Mouse (Mus musculus): ENCODE data around the gene Mrpl21. TPM values are rescaled to one million over a fixed set of nuclear protein-coding genes. Genes with fewer than 3 reads are reported as not detected.
A peak's percentile ranks its signal among the peaks of the same experiment; 100 is the strongest.

Gene Mrpl21
- polyA plus RNA-seq, 1 experiment from 2014 or later: 134 TPM

GRCm38 (mm10) chr19:3324931-3325711, 42.4 kb downstream of the Mrpl21 start:
- Histone ChIP-seq H3K9me3 (ENCODE audit: control insufficient read depth, low read depth, low read length) (no peaks in the 10 kb centered on the region), H3K4me1 (ENCODE audit: control insufficient read depth, insufficient read depth, low read length) (peaks cover 30% of the 10 kb centered on the region; the same call in 1 of the 2 replicates), H3K4me3 (ENCODE audit: low read depth, low read length) (peak overlapping the region; percentile 52), H3K36me3 (ENCODE audit: control insufficient read depth, insufficient read depth, low read length) (no peaks in the 10 kb centered on the region), H3K9ac (replicated peaks; ENCODE audit: low read depth, low read length) (peak overlapping the region; percentile 38), H3K4me2 (replicated peaks; ENCODE audit: low read depth, low read length) (peak overlapping the region; percentile 98), H3K27ac (ENCODE audit: low read length) (peak overlapping the region; percentile 93), H3K27me3 (ENCODE audit: control insufficient read depth, insufficient read depth, low read length) (no peaks in the 10 kb centered on the region)
- peak; percentile 67 for ATAC-seq (ENCODE audit: insufficient number of reproducible peaks, insufficient read depth, low FRiP score, low read depth)
- WGBS: under 1% methylated on average over 59 of the region's 59 CpGs

DNA sequence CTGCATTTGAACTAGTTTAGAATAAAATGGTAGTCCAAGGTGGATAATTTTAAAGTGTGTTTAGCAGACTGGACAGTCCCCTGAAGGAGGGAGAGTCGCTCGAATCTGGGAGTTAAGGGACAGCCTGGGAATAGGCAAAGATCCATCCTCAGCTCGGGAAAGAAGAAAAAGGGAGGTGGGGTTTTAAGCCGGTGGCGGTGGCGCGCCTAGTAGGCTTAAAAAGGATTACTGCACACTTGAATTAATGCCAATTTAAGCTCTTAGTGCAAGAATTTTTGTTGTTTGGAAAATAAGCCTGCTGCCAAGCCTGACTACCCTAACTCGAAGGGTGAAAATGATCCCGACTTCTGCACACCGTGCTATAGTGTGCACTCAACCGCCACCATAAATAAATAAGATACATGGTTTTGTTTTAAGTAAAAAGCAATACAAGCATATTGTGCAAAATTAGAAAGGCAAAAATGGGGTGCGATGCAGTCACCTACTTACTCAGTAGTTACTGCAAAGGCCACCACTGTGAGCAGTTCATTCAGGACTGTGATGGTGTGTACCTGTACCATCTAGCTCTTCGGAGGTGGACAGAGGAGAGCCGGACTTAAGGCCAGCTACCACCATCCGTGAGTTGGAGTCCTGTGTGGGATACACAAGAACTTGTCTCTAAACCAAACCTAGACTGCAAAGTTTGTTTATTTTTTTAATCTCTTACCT, 43.2 kb downstream of the Mrpl21 start:
- Histone ChIP-seq H3K4me3 (ENCODE audit: low read depth, low read length) (peak overlapping the region; percentile 52), H3K9me3 (ENCODE audit: control insufficient read depth, low read depth, low read length) (no peaks in the 10 kb centered on the region), H3K4me1 (ENCODE audit: control insufficient read depth, insufficient read depth, low read length) (peaks cover 30% of the 10 kb centered on the region; the same call in 1 of the 2 replicates), H3K27me3 (ENCODE audit: control insufficient read depth, insufficient read depth, low read length) (no peaks in the 10 kb centered on the region), H3K27ac (ENCODE audit: low read length) (peak overlapping the region; percentile 93), H3K9ac (replicated peaks; ENCODE audit: low read depth, low read length) (no peak overlapping the region), H3K4me2 (replicated peaks; ENCODE audit: low read depth, low read length) (peak overlapping the region; percentile 98), H3K36me3 (ENCODE audit: control insufficient read depth, insufficient read depth, low read length) (no peaks in the 10 kb centered on the region)
- ATAC-seq (ENCODE audit: insufficient number of reproducible peaks, insufficient read depth, low FRiP score, low read depth): no peak
- WGBS: 24% methylated on average over 15 of the region's 15 CpGs

DNA sequence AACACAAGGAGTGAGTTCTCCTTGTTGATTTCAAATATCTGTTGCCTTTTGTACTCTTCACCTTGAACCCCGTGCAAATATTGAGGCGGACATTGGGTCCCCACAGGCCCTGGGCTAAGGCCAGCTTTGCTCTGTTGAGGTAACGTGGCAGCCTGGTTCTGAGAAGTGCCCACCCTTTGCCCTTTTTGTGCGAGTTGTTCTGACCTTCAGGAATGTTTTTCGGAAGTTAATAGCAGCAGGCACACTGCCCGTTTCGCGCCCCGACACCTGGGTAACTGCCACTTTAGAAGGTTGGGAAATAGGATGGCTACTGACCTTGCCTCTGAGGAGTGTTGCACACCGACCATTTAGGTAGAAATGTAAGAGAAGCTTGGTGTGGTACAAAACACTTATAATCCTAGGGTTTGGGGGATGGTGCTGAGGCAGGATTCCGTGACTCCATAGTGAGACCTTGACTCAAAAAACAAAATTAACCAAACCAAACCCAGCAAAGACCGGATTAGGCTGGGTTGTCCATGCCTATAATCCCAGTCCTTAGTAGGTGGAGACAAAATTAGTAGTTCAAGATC, 43.9 kb downstream of the Mrpl21 start:
- peaks cover 28% of the 10 kb centered on the region; the same call in 1 of the 2 replicates for H3K4me1 ChIP-seq (ENCODE audit: control insufficient read depth, insufficient read depth, low read length)
- H3K4me2 ChIP-seq (replicated peaks; ENCODE audit: low read depth, low read length): no peak overlapping the region
- no peak for ATAC-seq (ENCODE audit: insufficient number of reproducible peaks, insufficient read depth, low FRiP score, low read depth)
- H3K4me3 ChIP-seq (ENCODE audit: low read depth, low read length): no peak overlapping the region
- no peaks in the 10 kb centered on the region for H3K9me3 ChIP-seq (ENCODE audit: control insufficient read depth, low read depth, low read length)
- 77% methylated on average over 12 of the region's 12 CpGs for WGBS
- no peak overlapping the region for H3K9ac ChIP-seq (replicated peaks; ENCODE audit: low read depth, low read length)
- H3K27ac ChIP-seq (ENCODE audit: low read length): no peak overlapping the region
- H3K27me3 ChIP-seq (ENCODE audit: control insufficient read depth, insufficient read depth, low read length): no peaks in the 10 kb centered on the region
- H3K36me3 ChIP-seq (ENCODE audit: control insufficient read depth, insufficient read depth, low read length): no peaks in the 10 kb centered on the region

DNA sequence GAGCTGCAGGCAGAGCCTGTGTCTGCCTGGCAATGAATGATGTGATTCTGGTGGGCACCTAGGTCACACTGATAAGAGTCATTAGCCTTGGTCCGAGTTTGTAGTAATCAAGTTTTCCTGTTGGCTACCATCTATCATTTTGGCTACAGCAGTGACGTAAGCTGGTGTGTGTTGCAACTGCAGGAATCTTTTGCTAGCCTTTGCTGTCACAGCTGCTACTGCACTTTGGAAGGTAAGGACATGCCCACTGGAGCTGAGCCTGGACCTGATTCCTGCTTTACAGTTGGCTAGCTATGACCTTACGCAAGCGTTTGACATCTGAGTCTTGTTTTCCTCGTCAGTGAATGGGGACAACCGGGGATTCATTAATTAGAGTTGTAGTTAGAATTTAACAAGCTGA, 50.5 kb downstream of the Mrpl21 start:
- Histone ChIP-seq H3K27ac (ENCODE audit: low read length) (no peak overlapping the region), H3K4me2 (replicated peaks; ENCODE audit: low read depth, low read length) (no peak overlapping the region), H3K9me3 (ENCODE audit: control insufficient read depth, low read depth, low read length) (no peaks in the 10 kb centered on the region), H3K36me3 (ENCODE audit: control insufficient read depth, insufficient read depth, low read length) (no peaks in the 10 kb centered on the region), H3K4me1 (ENCODE audit: control insufficient read depth, insufficient read depth, low read length) (no peaks in the 10 kb centered on the region), H3K4me3 (ENCODE audit: low read depth, low read length) (no peak overlapping the region), H3K9ac (replicated peaks; ENCODE audit: low read depth, low read length) (no peak overlapping the region), H3K27me3 (ENCODE audit: control insufficient read depth, insufficient read depth, low read length) (no peaks in the 10 kb centered on the region)
- WGBS: 65% methylated on average over 6 of the region's 6 CpGs
- ATAC-seq (ENCODE audit: insufficient number of reproducible peaks, insufficient read depth, low FRiP score, low read depth): no peak

- no peak overlapping the region for H3K4me2 ChIP-seq (replicated peaks; ENCODE audit: low read depth, low read length)
- no peak overlapping the region for H3K27ac ChIP-seq (ENCODE audit: low read length)
- no peak overlapping the region for H3K4me3 ChIP-seq (ENCODE audit: low read depth, low read length)
- no peak overlapping the region for H3K9ac ChIP-seq (replicated peaks; ENCODE audit: low read depth, low read length)
- H3K4me1 ChIP-seq (ENCODE audit: control insufficient read depth, insufficient read depth, low read length): no peaks in the 10 kb centered on the region
- 76% methylated on average over 17 of the region's 17 CpGs for WGBS
- no peaks in the 10 kb centered on the region for H3K36me3 ChIP-seq (ENCODE audit: control insufficient read depth, insufficient read depth, low read length)
- ATAC-seq (ENCODE audit: insufficient number of reproducible peaks, insufficient read depth, low FRiP score, low read depth): no peak
- no peaks in the 10 kb centered on the region for H3K9me3 ChIP-seq (ENCODE audit: control insufficient read depth, low read depth, low read length)
- H3K27me3 ChIP-seq (ENCODE audit: control insufficient read depth, insufficient read depth, low read length): no peaks in the 10 kb centered on the region
Measured at GRCm38 (mm10) chr19:3333694-3334515, 51.2 kb downstream of the Mrpl21 start.

DNA sequence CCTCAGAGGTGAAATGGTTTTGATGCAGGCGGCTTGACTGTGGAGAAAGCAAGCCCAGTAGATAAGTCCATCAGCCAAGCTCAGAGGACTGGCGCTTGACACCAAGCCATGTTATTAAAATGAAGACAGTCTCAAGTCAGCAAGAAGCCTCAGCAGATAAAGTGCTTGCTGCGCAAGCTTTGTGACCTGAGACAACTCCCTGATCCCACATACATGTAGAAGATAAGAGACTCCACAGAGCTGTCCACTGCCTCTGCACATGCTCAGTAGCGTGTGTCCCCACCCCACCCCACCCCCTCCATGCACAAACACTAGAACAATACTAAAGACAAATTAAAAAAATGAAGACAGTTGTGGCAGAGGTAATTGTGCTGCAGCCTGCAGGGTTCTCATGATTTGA, 51.8 kb downstream of the Mrpl21 start:
- no peaks in the 10 kb centered on the region for H3K36me3 ChIP-seq (ENCODE audit: control insufficient read depth, insufficient read depth, low read length)
- H3K9me3 ChIP-seq (ENCODE audit: control insufficient read depth, low read depth, low read length): no peaks in the 10 kb centered on the region
- no peak overlapping the region for H3K9ac ChIP-seq (replicated peaks; ENCODE audit: low read depth, low read length)
- WGBS: 72% methylated on average over 4 of the region's 4 CpGs
- no peak overlapping the region for H3K27ac ChIP-seq (ENCODE audit: low read length)
- ATAC-seq (ENCODE audit: insufficient number of reproducible peaks, insufficient read depth, low FRiP score, low read depth): no peak
- no peaks in the 10 kb centered on the region for H3K27me3 ChIP-seq (ENCODE audit: control insufficient read depth, insufficient read depth, low read length)
- H3K4me2 ChIP-seq (replicated peaks; ENCODE audit: low read depth, low read length): no peak overlapping the region
- H3K4me1 ChIP-seq (ENCODE audit: control insufficient read depth, insufficient read depth, low read length): no peaks in the 10 kb centered on the region
- H3K4me3 ChIP-seq (ENCODE audit: low read depth, low read length): no peak overlapping the region

DNA sequence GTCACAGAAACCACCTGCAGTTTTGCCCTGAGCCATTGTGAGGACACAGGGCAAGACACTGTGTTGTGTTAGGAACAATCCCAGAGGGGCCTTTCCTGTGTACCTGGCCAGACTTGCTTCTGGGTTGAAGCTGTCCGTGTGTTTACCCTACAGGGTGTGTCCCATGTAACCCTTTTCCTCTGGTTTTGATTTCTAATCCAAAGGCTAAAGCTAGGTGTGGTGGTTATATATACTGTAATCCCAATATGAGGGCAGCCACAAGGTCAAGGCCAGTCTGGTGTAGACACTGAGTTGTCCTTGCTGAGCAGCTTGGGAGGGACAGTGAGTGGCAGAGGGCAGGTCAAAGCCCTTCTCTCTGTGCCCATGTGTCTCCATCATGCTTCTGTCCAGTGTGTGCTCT, 53.2 kb downstream of the Mrpl21 start:
- no peak overlapping the region for H3K9ac ChIP-seq (replicated peaks; ENCODE audit: low read depth, low read length)
- peak; percentile 29; the same call in 1 of the 2 replicates for ATAC-seq (ENCODE audit: insufficient number of reproducible peaks, insufficient read depth, low FRiP score, low read depth)
- WGBS: 70% methylated on average over 1 of the region's 1 CpGs

More for the DNA sequence above, 53.2 kb downstream of the Mrpl21 start:
- Histone ChIP-seq H3K4me2 (replicated peaks; ENCODE audit: low read depth, low read length) (no peak overlapping the region), H3K9me3 (ENCODE audit: control insufficient read depth, low read depth, low read length) (no peaks in the 10 kb centered on the region), H3K4me1 (ENCODE audit: control insufficient read depth, insufficient read depth, low read length) (no peaks in the 10 kb centered on the region), H3K4me3 (ENCODE audit: low read depth, low read length) (no peak overlapping the region), H3K27ac (ENCODE audit: low read length) (no peak overlapping the region), H3K36me3 (ENCODE audit: control insufficient read depth, insufficient read depth, low read length) (no peaks in the 10 kb centered on the region), H3K27me3 (ENCODE audit: control insufficient read depth, insufficient read depth, low read length) (no peaks in the 10 kb centered on the region)

All from stomach, embryonic 14.5 days (tissue).